Mouse (Mus musculus): ENCODE results near the gene Eps8l2. TPM values are rescaled to one million over a fixed set of nuclear protein-coding genes. Genes with fewer than 3 reads are reported as not detected.
A peak's percentile ranks its signal among the peaks of the same experiment; 100 is the strongest.
"Not testable (repeated sequence)": the region's sequence is repeated elsewhere in the genome, so short reads cannot be mapped to it uniquely, and the experiment has no call there.

The Eps8l2 gene
- polyA plus RNA-seq, 1 experiment from 2014 or later: 1.1 TPM

- Histone ChIP-seq H3K4me3 (peak overlapping the region; percentile 69), H3K4me1 (replicated peaks) (peaks cover 12% of the 10 kb centered on the region), H3K27me3 (no peaks in the 10 kb centered on the region), H3K9me3 (replicated peaks) (no peaks in the 10 kb centered on the region), H3K4me2 (peak overlapping the region; percentile 82), H3K27ac (peak overlapping the region; percentile 50), H3K36me3 (peaks cover 13% of the 10 kb centered on the region), H3K9ac (peak overlapping the region; percentile 59)
- ATAC-seq (replicated peaks; ENCODE audit: insufficient number of reproducible peaks, insufficient read depth, low FRiP score, low read depth): no peak; the same call in 1 of the 2 replicates
- 23% methylated on average over 9 of the region's 9 CpGs for WGBS
Measured at GRCm38 (mm10) chr7:141392552-141393222, 54.0 kb downstream of the Eps8l2 start.

DNA sequence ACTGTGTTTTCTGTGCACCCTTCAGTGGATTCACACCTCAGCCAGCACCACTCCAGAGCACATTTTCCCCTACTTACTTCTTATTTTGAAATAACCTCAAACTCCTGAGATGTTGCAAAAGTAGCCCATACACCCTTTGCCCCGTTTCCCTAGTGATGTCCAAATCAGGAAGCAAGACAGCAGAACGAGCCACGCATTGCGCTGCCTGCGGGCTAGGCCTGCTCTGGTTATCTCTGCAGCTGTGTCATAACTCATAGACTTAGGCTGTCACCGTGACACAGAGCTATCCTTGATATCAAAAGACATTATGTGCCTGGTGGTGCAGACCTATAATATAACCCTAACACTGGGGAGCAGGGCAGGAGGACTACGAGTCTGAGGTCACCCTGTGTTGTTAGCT lies 55.5 kb downstream of the Eps8l2 start:
- Histone ChIP-seq H3K36me3 (peaks cover 27% of the 10 kb centered on the region), H3K9me3 (replicated peaks) (no peaks in the 10 kb centered on the region)
- WGBS: 76% methylated on average over 7 of the region's 7 CpGs

DNA sequence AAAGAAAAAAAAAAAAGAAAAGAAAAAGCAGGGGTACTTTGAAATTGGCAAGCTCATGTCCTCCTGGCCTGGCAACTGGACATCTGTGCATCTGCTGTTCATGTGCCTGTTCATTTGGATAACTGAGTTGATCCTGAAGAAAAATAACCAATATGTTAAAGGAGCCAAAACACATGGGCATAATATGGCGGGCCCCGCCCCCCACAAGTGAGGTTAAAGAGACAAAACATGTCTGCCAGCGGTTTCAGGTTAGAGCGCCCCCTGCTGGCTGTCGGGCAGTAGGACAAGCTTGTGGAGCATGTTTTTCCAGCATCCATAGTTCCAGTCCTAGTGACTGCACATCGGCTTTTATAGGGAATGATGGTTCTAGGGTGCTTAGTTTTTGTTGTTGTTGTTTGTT lies 56.1 kb downstream of the Eps8l2 start:
- WGBS: 21% methylated on average over 6 of the region's 6 CpGs
- Histone ChIP-seq H3K27ac (no peak overlapping the region), H3K4me1 (replicated peaks) (peaks cover 12% of the 10 kb centered on the region), H3K9me3 (replicated peaks) (no peaks in the 10 kb centered on the region), H3K36me3 (peaks cover 33% of the 10 kb centered on the region), H3K4me2 (no peak overlapping the region), H3K9ac (no peak overlapping the region), H3K27me3 (no peaks in the 10 kb centered on the region), H3K4me3 (no peak overlapping the region)
- no peak for ATAC-seq (replicated peaks; ENCODE audit: insufficient number of reproducible peaks, insufficient read depth, low FRiP score, low read depth)

More for the DNA sequence above, 55.5 kb downstream of the Eps8l2 start:
- Histone ChIP-seq H3K4me1 (replicated peaks) (peaks cover 12% of the 10 kb centered on the region), H3K27ac (no peak overlapping the region), H3K27me3 (no peaks in the 10 kb centered on the region), H3K4me2 (no peak overlapping the region), H3K9ac (no peak overlapping the region), H3K4me3 (no peak overlapping the region)
- no peak for ATAC-seq (replicated peaks; ENCODE audit: insufficient number of reproducible peaks, insufficient read depth, low FRiP score, low read depth)

DNA sequence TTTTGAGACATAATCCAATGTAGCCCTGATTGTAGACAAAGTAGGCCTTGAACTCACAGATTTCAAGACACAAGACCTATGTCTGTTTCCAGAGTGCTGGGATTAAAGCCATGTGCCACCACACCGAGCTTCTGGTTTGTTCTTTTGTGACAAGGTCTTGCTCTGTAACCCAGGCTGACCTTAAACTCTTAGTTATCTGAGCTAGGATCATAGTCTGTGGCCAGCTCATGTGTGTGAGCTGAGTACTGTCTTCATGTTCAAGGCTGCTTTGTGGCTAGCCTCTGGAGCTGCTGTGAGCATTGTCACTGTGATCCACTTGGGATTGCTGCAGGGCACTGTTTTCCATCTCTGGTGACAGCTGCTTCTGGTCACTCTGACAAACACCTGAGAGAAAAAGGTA lies 56.7 kb downstream of the Eps8l2 start:
- Histone ChIP-seq H3K9ac (no peak overlapping the region), H3K4me3 (no peak overlapping the region), H3K9me3 (replicated peaks) (no peaks in the 10 kb centered on the region), H3K36me3 (peaks cover 38% of the 10 kb centered on the region), H3K4me1 (replicated peaks) (peaks cover 12% of the 10 kb centered on the region), H3K27ac (no peak overlapping the region), H3K27me3 (no peaks in the 10 kb centered on the region), H3K4me2 (no peak overlapping the region)
- WGBS: 76% methylated on average over 1 of the region's 1 CpGs
- no peak for ATAC-seq (replicated peaks; ENCODE audit: insufficient number of reproducible peaks, insufficient read depth, low FRiP score, low read depth)

- WGBS: 46% methylated on average over 5 of the region's 5 CpGs
- Histone ChIP-seq H3K27me3 (no peaks in the 10 kb centered on the region), H3K9me3 (replicated peaks) (no peaks in the 10 kb centered on the region), H3K4me2 (no peak overlapping the region), H3K4me1 (replicated peaks) (no peaks in the 10 kb centered on the region), H3K9ac (no peak overlapping the region), H3K36me3 (peaks cover 49% of the 10 kb centered on the region), H3K4me3 (no peak overlapping the region), H3K27ac (no peak overlapping the region)
- 0 out of 2 replicates have a peak, but pooled peaks have one; percentile 51 for ATAC-seq (replicated peaks; ENCODE audit: insufficient number of reproducible peaks, insufficient read depth, low FRiP score, low read depth)
Measured at GRCm38 (mm10) chr7:141403305-141403704, 64.6 kb downstream of the Eps8l2 start.

- Histone ChIP-seq H3K9me3 (replicated peaks) (no peaks in the 10 kb centered on the region), H3K27me3 (no peaks in the 10 kb centered on the region), H3K9ac (no peak overlapping the region), H3K27ac (no peak overlapping the region), H3K4me1 (replicated peaks) (peaks cover 3% of the 10 kb centered on the region), H3K4me2 (no peak overlapping the region), H3K4me3 (no peak overlapping the region), H3K36me3 (peaks cover 30% of the 10 kb centered on the region)
- WGBS: 72% methylated on average over 4 of the region's 4 CpGs
- no peak for ATAC-seq (replicated peaks; ENCODE audit: insufficient number of reproducible peaks, insufficient read depth, low FRiP score, low read depth)
Measured at GRCm38 (mm10) chr7:141405466-141405865, 66.8 kb downstream of the Eps8l2 start.

DNA sequence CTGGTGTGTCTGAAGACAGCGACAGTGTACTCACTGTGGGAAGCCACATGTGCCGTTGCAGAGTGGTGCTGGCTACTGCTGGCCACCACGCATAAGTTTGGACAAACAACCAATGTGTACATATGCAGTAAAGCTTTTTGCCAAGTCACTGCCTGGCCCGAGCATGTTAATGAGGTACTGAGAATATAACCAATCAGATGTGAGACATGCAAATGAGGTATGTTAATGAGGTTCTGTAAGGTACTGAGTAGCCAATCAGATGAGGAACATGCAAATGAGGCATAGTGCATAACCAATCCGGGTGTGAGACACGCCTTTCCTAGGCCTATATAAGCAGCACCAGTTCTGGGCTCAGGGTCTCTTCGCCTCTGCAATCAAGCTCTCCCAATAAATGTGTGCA lies 69.0 kb downstream of the Eps8l2 start:
- 94% methylated on average over 7 of the region's 7 CpGs for WGBS
- H3K4me3 ChIP-seq; H3K27ac ChIP-seq; H3K27me3 ChIP-seq; H3K4me1 ChIP-seq (replicated peaks); H3K9me3 ChIP-seq (replicated peaks); ATAC-seq (replicated peaks; ENCODE audit: insufficient number of reproducible peaks, insufficient read depth, low FRiP score, low read depth); H3K9ac ChIP-seq; H3K4me2 ChIP-seq: not testable (repeated sequence)
- H3K36me3 ChIP-seq: peaks cover 11% of the 10 kb centered on the region

GRCm38 (mm10) chr7:141408833-141409232 lies 70.2 kb downstream of the Eps8l2 start:
- Histone ChIP-seq H3K9ac (no peak overlapping the region), H3K27ac (no peak overlapping the region), H3K27me3 (no peaks in the 10 kb centered on the region), H3K4me3 (no peak overlapping the region), H3K36me3 (peaks cover 8% of the 10 kb centered on the region; the same call in 1 of the 2 replicates), H3K4me1 (replicated peaks) (peaks cover 10% of the 10 kb centered on the region), H3K4me2 (no peak overlapping the region), H3K9me3 (replicated peaks) (no peaks in the 10 kb centered on the region)
- ATAC-seq (replicated peaks; ENCODE audit: insufficient number of reproducible peaks, insufficient read depth, low FRiP score, low read depth): peak; percentile 79
- 14% methylated on average over 11 of the region's 11 CpGs for WGBS

DNA sequence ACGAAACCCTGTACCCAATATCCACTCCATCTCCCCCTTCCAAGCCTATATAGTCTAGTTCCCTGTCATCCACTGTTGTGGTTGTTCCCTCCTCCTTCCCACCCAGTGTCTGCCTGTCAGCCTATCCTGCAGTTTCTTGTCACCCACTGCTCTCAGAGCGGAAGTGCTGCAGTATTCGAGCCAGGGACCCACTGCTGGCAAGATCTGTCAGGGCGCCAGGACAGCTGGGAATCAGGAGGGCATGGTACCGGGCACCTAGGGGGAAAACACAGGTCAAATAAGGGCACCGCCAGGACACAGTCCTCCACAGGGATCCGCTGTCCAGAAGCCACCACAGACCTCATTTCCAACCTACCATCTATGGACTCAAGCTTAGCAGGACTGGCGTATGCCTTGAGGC lies 72.0 kb downstream of the Eps8l2 start:
- Histone ChIP-seq H3K4me3 (no peak overlapping the region), H3K4me2 (no peak overlapping the region), H3K9ac (no peak overlapping the region), H3K4me1 (replicated peaks) (peaks cover 14% of the 10 kb centered on the region), H3K9me3 (replicated peaks) (no peaks in the 10 kb centered on the region), H3K27ac (no peak overlapping the region), H3K36me3 (peaks cover 8% of the 10 kb centered on the region; the same call in 1 of the 2 replicates), H3K27me3 (no peaks in the 10 kb centered on the region)
- ATAC-seq (replicated peaks; ENCODE audit: insufficient number of reproducible peaks, insufficient read depth, low FRiP score, low read depth): no peak
- WGBS: 88% methylated on average over 8 of the region's 8 CpGs

DNA sequence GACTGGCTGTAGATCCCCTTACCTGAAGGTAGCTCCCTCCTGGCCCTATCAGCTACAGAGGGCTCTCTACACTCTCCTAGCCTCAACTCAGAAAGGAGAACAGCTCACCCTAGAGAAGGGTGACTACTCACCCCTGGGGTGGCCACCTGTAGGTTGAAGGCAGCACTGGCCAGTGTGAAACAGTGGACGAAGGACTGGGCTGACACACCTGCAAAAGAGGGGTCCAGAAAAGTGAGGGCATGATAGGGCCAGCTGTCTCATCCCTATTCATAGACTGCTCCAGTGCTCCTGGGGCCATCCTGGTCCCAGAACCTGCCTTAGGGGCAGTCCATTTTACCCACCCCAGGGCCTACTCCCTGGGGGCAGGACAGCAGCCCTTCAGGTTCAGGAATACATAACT lies 73.0 kb downstream of the Eps8l2 start:
- H3K9me3 ChIP-seq (replicated peaks): no peaks in the 10 kb centered on the region
- ATAC-seq (replicated peaks; ENCODE audit: insufficient number of reproducible peaks, insufficient read depth, low FRiP score, low read depth): no peak
- no peak overlapping the region for H3K27ac ChIP-seq
- WGBS: 75% methylated on average over 1 of the region's 1 CpGs
- no peak overlapping the region for H3K4me2 ChIP-seq
- H3K4me1 ChIP-seq (replicated peaks): peaks cover 14% of the 10 kb centered on the region
- no peak overlapping the region for H3K4me3 ChIP-seq
- no peak overlapping the region for H3K9ac ChIP-seq
- H3K36me3 ChIP-seq: peaks cover 8% of the 10 kb centered on the region; the same call in 1 of the 2 replicates
- no peaks in the 10 kb centered on the region for H3K27me3 ChIP-seq
